Mouse (Mus musculus): ENCODE measurements at regions not wholly inside any gene's neighbourhood (a gene's known extent, or its start where the extent isn't known, plus 50 kb on each side); places are given as distances from the start of the nearest gene placed in this dataset.

DNA sequence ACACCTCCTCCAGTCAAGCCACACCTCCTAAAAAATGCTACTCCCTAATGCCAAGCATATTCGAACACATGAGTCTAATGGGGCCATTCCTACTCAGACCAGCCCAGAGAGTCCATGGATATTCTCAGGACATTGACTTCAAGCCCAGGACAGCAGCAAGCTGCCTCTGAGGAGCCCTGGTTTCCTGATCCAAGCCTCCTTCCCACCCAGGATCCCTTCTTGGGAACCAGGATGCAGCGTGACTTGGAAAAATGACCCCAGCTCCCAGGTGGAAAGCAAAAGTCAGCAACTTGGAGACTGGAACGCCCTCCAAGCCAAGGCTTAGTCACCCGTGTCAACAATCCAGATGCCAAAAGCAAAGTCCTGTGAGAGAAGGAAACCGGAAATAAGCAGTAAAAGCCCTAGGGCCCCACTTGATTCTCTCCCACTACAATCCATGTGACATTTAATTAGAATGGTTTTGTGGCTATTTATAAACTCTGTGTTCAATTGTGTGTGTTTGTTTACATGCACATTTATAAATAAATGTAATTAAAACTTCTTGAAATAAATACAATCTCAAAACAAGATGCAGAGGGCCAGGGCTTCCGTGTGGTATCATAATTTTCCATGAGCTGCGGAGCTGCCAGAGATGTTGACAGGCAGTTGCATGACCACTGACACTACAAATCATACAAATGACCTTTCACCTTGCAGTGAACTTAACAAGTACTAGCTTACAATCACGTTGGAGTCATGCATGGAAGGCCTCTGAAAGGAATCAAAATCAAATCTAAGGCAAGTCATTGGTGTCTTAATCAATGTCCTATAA is 227.2 kb downstream of the Tgfb2 start:
- Histone ChIP-seq H3K4me3 (ENCODE audit: low read length) (no peak overlapping the region), H3K36me3 (ENCODE audit: insufficient read depth, low read length) (no peaks in the 10 kb centered on the region), H3K27ac (ENCODE audit: low read length) (peak overlapping the region; percentile 82), H3K4me1 (ENCODE audit: insufficient read depth, low read length) (peaks cover 21% of the 10 kb centered on the region), H3K4me2 (replicated peaks; ENCODE audit: low read depth, low read length) (no peak overlapping the region), H3K27me3 (ENCODE audit: insufficient read depth, low read length) (no peaks in the 10 kb centered on the region), H3K9ac (replicated peaks; ENCODE audit: low read length) (no peak overlapping the region), H3K9me3 (ENCODE audit: low read length) (no peaks in the 10 kb centered on the region)
- ATAC-seq (ENCODE audit: low FRiP score, low TSS enrichment): peak; percentile 68; the same call in 1 of the 2 replicates
- WGBS: 28% methylated on average over 8 of the region's 8 CpGs

DNA sequence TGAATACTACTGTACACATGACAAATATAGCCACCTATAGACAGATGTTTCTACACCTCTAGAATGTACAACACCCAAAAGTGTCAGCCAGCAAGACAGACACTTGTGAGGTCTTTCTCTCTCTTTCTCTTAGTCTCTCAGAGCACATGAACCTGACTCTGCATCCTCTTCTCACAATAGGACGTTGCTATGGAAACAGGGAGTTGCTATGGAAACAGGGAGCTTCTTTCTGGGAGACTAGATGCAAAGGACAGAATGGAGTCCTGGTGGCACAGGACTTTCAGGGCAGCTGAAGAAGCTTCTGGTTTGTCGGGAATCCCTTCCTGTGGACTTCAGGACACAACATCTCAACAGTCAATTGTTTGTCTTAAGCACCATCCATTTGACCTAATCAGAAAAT is 230.9 kb downstream of the Tgfb2 start:
- Histone ChIP-seq H3K27me3 (ENCODE audit: insufficient read depth, low read length) (no peaks in the 10 kb centered on the region), H3K36me3 (ENCODE audit: insufficient read depth, low read length) (no peaks in the 10 kb centered on the region), H3K4me2 (replicated peaks; ENCODE audit: low read depth, low read length) (no peak overlapping the region), H3K9me3 (ENCODE audit: low read length) (no peaks in the 10 kb centered on the region), H3K4me1 (ENCODE audit: insufficient read depth, low read length) (peaks cover 12% of the 10 kb centered on the region), H3K27ac (ENCODE audit: low read length) (no peak overlapping the region), H3K9ac (replicated peaks; ENCODE audit: low read length) (no peak overlapping the region), H3K4me3 (ENCODE audit: low read length) (no peak overlapping the region)
- WGBS: 64% methylated on average over 2 of the region's 2 CpGs
- no peak for ATAC-seq (ENCODE audit: low FRiP score, low TSS enrichment)

DNA sequence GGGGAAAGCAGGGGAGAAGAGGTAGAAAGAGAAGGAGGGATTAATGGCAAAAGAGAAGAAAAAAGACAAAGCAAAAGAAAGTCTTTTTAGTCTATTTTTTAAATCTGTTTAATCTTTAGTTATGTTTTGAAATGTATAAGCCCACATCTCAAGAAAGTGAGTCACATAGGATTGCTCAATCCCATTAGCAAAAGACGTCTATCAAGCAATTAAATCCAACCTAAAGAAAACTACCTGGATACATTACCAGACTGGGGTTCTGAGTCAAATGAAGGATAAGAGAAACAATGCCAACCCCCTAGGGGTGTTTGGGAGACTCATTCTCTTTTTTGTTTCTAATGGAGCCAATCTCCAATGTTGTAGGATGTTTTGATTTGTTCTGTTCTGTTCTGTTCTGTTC is 231.4 kb downstream of the Tgfb2 start:
- H3K36me3 ChIP-seq (ENCODE audit: insufficient read depth, low read length): no peaks in the 10 kb centered on the region
- no peak overlapping the region for H3K4me2 ChIP-seq (replicated peaks; ENCODE audit: low read depth, low read length)
- H3K27me3 ChIP-seq (ENCODE audit: insufficient read depth, low read length): no peaks in the 10 kb centered on the region
- WGBS: 67% methylated on average over 1 of the region's 1 CpGs
- no peak for ATAC-seq (ENCODE audit: low FRiP score, low TSS enrichment)
- H3K4me3 ChIP-seq (ENCODE audit: low read length): no peak overlapping the region
- peaks cover 14% of the 10 kb centered on the region for H3K4me1 ChIP-seq (ENCODE audit: insufficient read depth, low read length)
- no peaks in the 10 kb centered on the region for H3K9me3 ChIP-seq (ENCODE audit: low read length)
- no peak overlapping the region for H3K27ac ChIP-seq (ENCODE audit: low read length)
- H3K9ac ChIP-seq (replicated peaks; ENCODE audit: low read length): no peak overlapping the region

DNA sequence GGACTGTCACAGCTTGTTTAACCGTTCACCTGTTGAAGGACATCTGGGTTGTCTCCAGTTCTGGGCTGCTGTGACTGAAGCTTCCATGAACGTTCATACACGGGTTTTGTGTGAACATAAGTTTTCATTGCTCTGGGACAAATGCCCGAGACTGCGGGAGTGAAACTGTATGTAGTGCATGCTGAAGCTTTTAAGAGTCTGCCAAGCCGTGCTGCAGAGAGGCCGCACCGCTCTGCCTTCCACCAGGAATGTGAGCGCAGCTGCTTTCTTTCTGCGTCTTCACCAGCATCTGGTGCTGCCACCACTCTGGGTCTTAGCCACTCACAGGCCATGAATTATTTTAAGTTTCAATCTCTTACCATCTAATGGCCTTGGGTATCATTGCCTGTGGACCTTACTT is 232.8 kb downstream of the Tgfb2 start:
- Histone ChIP-seq H3K27ac (ENCODE audit: low read length) (no peak overlapping the region), H3K9me3 (ENCODE audit: low read length) (no peaks in the 10 kb centered on the region), H3K4me3 (ENCODE audit: low read length) (no peak overlapping the region), H3K27me3 (ENCODE audit: insufficient read depth, low read length) (no peaks in the 10 kb centered on the region), H3K9ac (replicated peaks; ENCODE audit: low read length) (no peak overlapping the region), H3K4me2 (replicated peaks; ENCODE audit: low read depth, low read length) (no peak overlapping the region), H3K4me1 (ENCODE audit: insufficient read depth, low read length) (peaks cover 3% of the 10 kb centered on the region; the same call in 1 of the 2 replicates), H3K36me3 (ENCODE audit: insufficient read depth, low read length) (no peaks in the 10 kb centered on the region)
- ATAC-seq (ENCODE audit: low FRiP score, low TSS enrichment): no peak
- WGBS: 77% methylated on average over 10 of the region's 10 CpGs

DNA sequence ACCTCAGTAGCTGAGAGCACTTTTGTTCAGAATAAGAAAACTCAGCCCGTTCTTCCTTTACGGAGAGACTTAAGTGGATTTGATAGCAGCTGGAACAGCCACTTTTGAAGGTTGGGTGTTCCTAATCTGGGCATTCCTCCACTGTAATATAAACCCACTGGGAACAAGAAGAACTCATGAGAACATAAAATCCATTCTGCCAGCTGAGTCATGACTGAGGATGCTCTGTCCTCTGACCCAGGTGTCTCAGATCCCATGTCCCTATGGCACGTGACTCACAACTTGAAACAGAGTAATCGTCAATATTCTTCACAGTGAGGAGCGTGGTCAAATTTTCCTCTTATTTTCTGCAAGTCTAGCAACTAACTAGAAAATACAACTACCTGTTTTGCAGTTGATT is 240.3 kb downstream of the Tgfb2 start:
- Histone ChIP-seq H3K9me3 (ENCODE audit: low read length) (no peaks in the 10 kb centered on the region), H3K4me2 (replicated peaks; ENCODE audit: low read depth, low read length) (no peak overlapping the region), H3K4me3 (ENCODE audit: low read length) (no peak overlapping the region), H3K9ac (replicated peaks; ENCODE audit: low read length) (no peak overlapping the region), H3K36me3 (ENCODE audit: insufficient read depth, low read length) (no peaks in the 10 kb centered on the region), H3K4me1 (ENCODE audit: insufficient read depth, low read length) (0 out of 2 replicates have a peak, but pooled peaks cover 3% of the 10 kb centered on the region), H3K27me3 (ENCODE audit: insufficient read depth, low read length) (no peaks in the 10 kb centered on the region), H3K27ac (ENCODE audit: low read length) (no peak overlapping the region)
- ATAC-seq (ENCODE audit: low FRiP score, low TSS enrichment): no peak
- 87% methylated on average over 5 of the region's 5 CpGs for WGBS

DNA sequence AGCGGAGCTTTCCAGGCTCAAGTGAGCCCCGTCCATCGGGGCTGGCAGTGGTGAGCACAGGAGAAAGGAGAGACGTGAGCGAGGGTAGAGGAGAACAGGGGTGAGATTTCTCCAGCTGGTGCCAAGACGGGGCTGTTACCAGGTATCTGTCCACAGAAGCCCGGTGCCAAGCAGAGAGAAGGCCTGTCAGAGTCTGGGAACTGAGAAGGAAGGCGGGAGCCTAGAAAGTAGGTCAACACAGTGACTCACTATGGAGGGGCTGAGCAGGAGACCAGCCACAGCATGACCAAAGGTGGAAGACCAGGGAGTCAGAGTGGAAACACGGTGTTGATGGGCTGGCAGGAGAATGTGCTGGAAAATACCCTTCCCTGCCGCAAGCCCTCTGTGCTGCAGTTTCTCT is 245.0 kb downstream of the Tgfb2 start:
- H3K9ac ChIP-seq (replicated peaks; ENCODE audit: low read length): no peak overlapping the region
- H3K4me1 ChIP-seq (ENCODE audit: insufficient read depth, low read length): peaks cover 6% of the 10 kb centered on the region; the same call in 1 of the 2 replicates
- ATAC-seq (ENCODE audit: low FRiP score, low TSS enrichment): no peak
- H3K36me3 ChIP-seq (ENCODE audit: insufficient read depth, low read length): no peaks in the 10 kb centered on the region
- H3K4me2 ChIP-seq (replicated peaks; ENCODE audit: low read depth, low read length): no peak overlapping the region
- H3K27ac ChIP-seq (ENCODE audit: low read length): no peak overlapping the region
- H3K27me3 ChIP-seq (ENCODE audit: insufficient read depth, low read length): no peaks in the 10 kb centered on the region
- peaks cover 3% of the 10 kb centered on the region for H3K9me3 ChIP-seq (ENCODE audit: low read length)
- WGBS: 85% methylated on average over 10 of the region's 10 CpGs
- H3K4me3 ChIP-seq (ENCODE audit: low read length): no peak overlapping the region

DNA sequence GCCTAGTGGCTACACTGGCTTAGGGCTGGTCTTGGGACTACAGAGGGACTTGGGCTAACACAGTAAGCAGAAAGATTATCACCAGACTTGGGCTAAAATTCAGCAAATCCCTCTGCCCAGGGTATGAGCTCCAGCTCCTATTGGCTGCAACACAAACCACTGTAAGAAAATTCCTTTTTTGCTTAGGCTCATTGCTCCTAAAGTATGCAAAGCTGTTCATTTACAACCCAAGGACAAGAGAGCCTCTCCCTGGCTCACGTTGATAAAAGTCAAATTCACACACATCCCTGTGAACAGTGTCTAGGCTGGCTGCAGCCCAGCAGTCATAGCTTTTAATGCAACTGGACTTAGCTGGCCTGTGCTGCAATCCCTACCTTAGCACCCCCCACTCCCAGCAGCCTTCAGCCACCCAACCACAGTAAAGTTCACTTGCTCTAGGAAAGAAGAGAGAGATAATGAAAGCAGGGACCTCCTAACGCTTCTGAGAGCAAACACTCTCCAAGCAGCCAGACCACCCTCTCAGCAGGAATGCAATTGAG is 247.6 kb downstream of the Tgfb2 start:
- H3K4me3 ChIP-seq (ENCODE audit: low read length): no peak overlapping the region
- H3K4me1 ChIP-seq (ENCODE audit: insufficient read depth, low read length): peaks cover 6% of the 10 kb centered on the region; the same call in 1 of the 2 replicates
- no peaks in the 10 kb centered on the region for H3K27me3 ChIP-seq (ENCODE audit: insufficient read depth, low read length)
- WGBS: 17% methylated on average over 2 of the region's 2 CpGs
- H3K4me2 ChIP-seq (replicated peaks; ENCODE audit: low read depth, low read length): no peak overlapping the region
- H3K27ac ChIP-seq (ENCODE audit: low read length): no peak overlapping the region
- no peak for ATAC-seq (ENCODE audit: low FRiP score, low TSS enrichment)
- no peak overlapping the region for H3K9ac ChIP-seq (replicated peaks; ENCODE audit: low read length)
- H3K9me3 ChIP-seq (ENCODE audit: low read length): peaks cover 3% of the 10 kb centered on the region
- no peaks in the 10 kb centered on the region for H3K36me3 ChIP-seq (ENCODE audit: insufficient read depth, low read length)

DNA sequence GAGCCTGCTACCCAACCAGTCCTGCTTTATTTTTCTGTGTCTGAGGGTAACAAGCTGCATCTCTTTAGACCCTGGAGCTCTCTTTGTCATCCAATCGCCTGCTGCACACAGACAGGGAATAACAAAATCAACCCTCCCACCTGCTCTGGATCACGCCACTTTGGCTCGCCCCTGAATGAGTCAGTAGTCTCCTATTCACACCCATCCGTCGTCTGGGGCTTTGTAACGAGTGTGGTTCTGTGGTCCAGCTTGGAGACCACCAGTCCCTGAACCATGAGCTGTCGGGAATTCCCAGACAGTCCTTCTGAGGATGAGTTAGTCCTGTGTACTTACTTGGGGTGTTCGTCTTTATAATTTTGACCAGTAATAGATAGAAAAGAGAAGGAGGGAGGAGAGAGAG is 248.7 kb downstream of the Tgfb2 start:
- Histone ChIP-seq H3K4me2 (replicated peaks; ENCODE audit: low read depth, low read length) (no peak overlapping the region), H3K36me3 (ENCODE audit: insufficient read depth, low read length) (no peaks in the 10 kb centered on the region), H3K4me3 (ENCODE audit: low read length) (no peak overlapping the region), H3K27ac (ENCODE audit: low read length) (no peak overlapping the region), H3K9ac (replicated peaks; ENCODE audit: low read length) (no peak overlapping the region), H3K4me1 (ENCODE audit: insufficient read depth, low read length) (peaks cover 6% of the 10 kb centered on the region; the same call in 1 of the 2 replicates), H3K9me3 (ENCODE audit: low read length) (peaks cover 3% of the 10 kb centered on the region), H3K27me3 (ENCODE audit: insufficient read depth, low read length) (no peaks in the 10 kb centered on the region)
- ATAC-seq (ENCODE audit: low FRiP score, low TSS enrichment): no peak
- 79% methylated on average over 8 of the region's 8 CpGs for WGBS

DNA sequence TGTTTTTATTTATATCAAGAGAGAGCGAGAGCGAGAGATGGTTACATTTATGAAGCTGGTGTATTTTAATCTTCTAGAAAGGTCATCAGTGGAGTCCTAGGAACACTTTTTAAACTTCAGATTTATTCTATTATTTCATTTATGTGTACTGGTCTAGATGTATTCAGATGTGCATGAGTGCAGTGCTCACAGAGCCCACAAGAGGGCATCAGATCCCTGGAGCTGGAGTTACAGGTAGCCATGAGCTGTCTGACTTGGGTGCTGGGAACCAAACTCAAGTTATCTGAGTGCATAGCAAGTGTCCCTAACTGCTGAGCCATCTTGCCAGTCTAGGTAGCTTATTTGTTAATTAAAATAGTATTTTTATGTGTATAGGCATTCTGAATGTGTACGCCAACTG is 249.7 kb downstream of the Tgfb2 start:
- Histone ChIP-seq H3K4me1 (ENCODE audit: insufficient read depth, low read length) (peaks cover 6% of the 10 kb centered on the region; the same call in 1 of the 2 replicates), H3K9me3 (ENCODE audit: low read length) (peaks cover 3% of the 10 kb centered on the region), H3K27me3 (ENCODE audit: insufficient read depth, low read length) (no peaks in the 10 kb centered on the region), H3K27ac (ENCODE audit: low read length) (no peak overlapping the region), H3K9ac (replicated peaks; ENCODE audit: low read length) (no peak overlapping the region), H3K36me3 (ENCODE audit: insufficient read depth, low read length) (no peaks in the 10 kb centered on the region), H3K4me3 (ENCODE audit: low read length) (no peak overlapping the region), H3K4me2 (replicated peaks; ENCODE audit: low read depth, low read length) (no peak overlapping the region)
- 98% methylated on average over 3 of the region's 3 CpGs for WGBS
- no peak for ATAC-seq (ENCODE audit: low FRiP score, low TSS enrichment)

DNA sequence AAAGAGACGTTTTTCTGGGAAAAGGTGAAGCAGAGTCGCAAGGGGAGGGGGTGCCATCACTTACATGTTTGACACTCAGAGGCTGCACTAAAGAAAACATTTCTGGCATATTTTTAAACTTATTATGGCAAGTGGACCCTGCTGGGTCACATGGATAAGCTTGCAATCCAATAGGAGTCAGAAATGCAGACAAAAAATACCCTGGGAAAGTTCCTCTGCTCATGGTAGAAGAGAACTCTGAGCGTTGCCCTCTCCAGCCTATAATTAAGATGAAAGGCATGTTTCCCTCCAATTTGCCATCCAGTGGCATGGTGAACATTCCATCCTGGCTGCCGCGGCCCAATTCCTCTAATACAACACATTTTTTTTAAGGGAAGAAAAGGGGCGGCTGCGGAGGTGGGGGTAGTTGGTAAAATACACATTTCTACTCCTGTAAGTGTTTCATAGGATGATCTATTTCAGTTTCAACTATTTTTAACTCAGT is 250.6 kb downstream of the Tgfb2 start:
- Histone ChIP-seq H3K36me3 (ENCODE audit: insufficient read depth, low read length) (no peaks in the 10 kb centered on the region), H3K4me1 (ENCODE audit: insufficient read depth, low read length) (peaks cover 6% of the 10 kb centered on the region; the same call in 1 of the 2 replicates), H3K4me2 (replicated peaks; ENCODE audit: low read depth, low read length) (no peak overlapping the region), H3K9me3 (ENCODE audit: low read length) (peaks cover 3% of the 10 kb centered on the region), H3K27me3 (ENCODE audit: insufficient read depth, low read length) (no peaks in the 10 kb centered on the region), H3K9ac (replicated peaks; ENCODE audit: low read length) (no peak overlapping the region), H3K27ac (ENCODE audit: low read length) (no peak overlapping the region), H3K4me3 (ENCODE audit: low read length) (no peak overlapping the region)
- 73% methylated on average over 7 of the region's 7 CpGs for WGBS
- no peak for ATAC-seq (ENCODE audit: low FRiP score, low TSS enrichment)
